Comparison of ENCODE assay signal across 10 mouse cellular contexts in the genomic region with DNA sequence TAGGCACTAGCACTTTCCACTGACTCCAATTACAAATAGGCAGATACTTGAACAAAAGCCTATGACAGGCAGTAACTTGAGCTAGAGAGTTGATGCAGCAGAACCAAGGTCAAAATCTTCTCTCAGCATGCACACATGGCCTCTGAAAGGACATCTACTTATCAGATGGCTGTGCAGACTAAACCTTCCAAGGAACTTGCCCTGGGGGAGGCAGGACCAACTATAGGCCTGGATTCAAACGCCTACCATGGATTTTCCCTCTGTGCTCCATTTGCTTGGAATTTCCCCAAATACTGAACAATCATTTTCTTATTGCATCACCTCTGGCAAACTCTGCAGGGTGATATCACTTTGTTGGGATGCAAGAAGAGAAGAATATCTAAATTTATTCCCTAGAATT.
DNase-seq lines count a peak whose midpoint lies in the region; ATAC-seq lines count a peak whose summit lies in the region.
"Had no signal": no experiment of that assay in that cellular context is flagged by ENCODE, and none has a peak within 500 bp of the region (broad histone marks: within the 10 kb centered on the region; RNA-seq: fewer than 3 reads in every experiment).

No protein-coding gene starts in this region.

- peak; percentile 34 for DNase-seq in left cerebral cortex, postnatal 4 days
- DNase-seq in left cerebral cortex, postnatal 14 days (ENCODE audit: low spot score in 2 of 2) = no peak
- peak; percentile 6 for DNase-seq in ZHBTc4 (ENCODE audit: low read depth, low spot score)
- peak; percentile 41 for DNase-seq in embryonic facial prominence, embryonic 11.5 days (ENCODE audit: low spot score)
- peak; percentile 34 for DNase-seq in heart, postnatal 25 days (ENCODE audit: low spot score)
- DNase-seq in layer of hippocampus, postnatal 14 days (ENCODE audit: low spot score in 2 of 2) = no peak
- DNase-seq in frontal cortex, postnatal 36 days (ENCODE audit: low spot score in 2 of 2) = no peak

- H3K27me3 ChIP-seq in embryonic facial prominence, embryonic 11.5 days (ENCODE audit: control insufficient read depth, insufficient read depth, low read length) = no peaks in the 10 kb centered on the region
- H3K27me3 ChIP-seq: midbrain, embryonic 12.5 days had no signal

- no peak overlapping the region for H3K4me2 ChIP-seq in embryonic facial prominence, embryonic 11.5 days (ENCODE audit: low read depth, low read length)
- H3K4me2 ChIP-seq: midbrain, embryonic 12.5 days had no signal

- no peaks in the 10 kb centered on the region for H3K4me1 ChIP-seq in embryonic facial prominence, embryonic 11.5 days (ENCODE audit: control insufficient read depth, insufficient read depth, low read length)
- H3K4me1 ChIP-seq: midbrain, embryonic 12.5 days had no signal

- no peak overlapping the region for H3K27ac ChIP-seq in embryonic facial prominence, embryonic 11.5 days (replicated peaks; ENCODE audit: low read depth, low read length)
- H3K27ac ChIP-seq: left cerebral cortex, adult 2 months; midbrain, embryonic 12.5 days had no signal

- no peak for ATAC-seq in embryonic facial prominence, embryonic 11.5 days (replicated peaks; ENCODE audit: insufficient number of reproducible peaks, low FRiP score, low TSS enrichment, low read depth)
- ATAC-seq in erythroblast, adult 5-6 weeks (replicated peaks; ENCODE audit: low FRiP score, poor library complexity, severe bottlenecking) = no peak

- H3K4me3 ChIP-seq in embryonic facial prominence, embryonic 11.5 days (ENCODE audit: low read depth, low read length) = no peak overlapping the region
- H3K4me3 ChIP-seq: left cerebral cortex, adult 2 months; midbrain, embryonic 12.5 days had no signal

- intact Hi-C loops in left cerebral cortex, postnatal 4 days (cut with DNase I) = no loop called here
- intact Hi-C loops in left cerebral cortex, postnatal 14 days (cut with DNase I) = no loop called here
- intact Hi-C loops in heart, postnatal 25 days (cut with DNase I) = loop anchor here (5.0 kb wide), 1 partner anchor 337 kb away; the partner anchor contains the start of gene Cited2

- no peaks in the 10 kb centered on the region for H3K9me3 ChIP-seq in embryonic facial prominence, embryonic 11.5 days (replicated peaks; ENCODE audit: control insufficient read depth, low read length)
- H3K9me3 ChIP-seq: midbrain, embryonic 12.5 days had no signal

- H3K9ac ChIP-seq in embryonic facial prominence, embryonic 11.5 days (replicated peaks; ENCODE audit: low read length) = no peak overlapping the region
- H3K9ac ChIP-seq: midbrain, embryonic 12.5 days had no signal

- H3K36me3 ChIP-seq in embryonic facial prominence, embryonic 11.5 days (replicated peaks; ENCODE audit: control insufficient read depth, insufficient read depth, low read depth, low read length) = no peaks in the 10 kb centered on the region
- H3K36me3 ChIP-seq: midbrain, embryonic 12.5 days had no signal

- WGBS in embryonic facial prominence, embryonic 11.5 days = 42% methylated on average over 1 of the region's 1 CpGs

Comparison
In these comparisons a context has a peak if more than half of its experiments do, and no peak if none do; other contexts are left out.
1. DNase-seq: peak in left cerebral cortex, postnatal 4 days (single experiment), ZHBTc4 (single experiment), embryonic facial prominence, embryonic 11.5 days (single experiment) and heart, postnatal 25 days (single experiment); none in left cerebral cortex, postnatal 14 days (0 of 2), layer of hippocampus, postnatal 14 days (0 of 2) and frontal cortex, postnatal 36 days (0 of 2).